Mouse (Mus musculus): ENCODE results near the gene Washc3.

Washc3 gene

DNA sequence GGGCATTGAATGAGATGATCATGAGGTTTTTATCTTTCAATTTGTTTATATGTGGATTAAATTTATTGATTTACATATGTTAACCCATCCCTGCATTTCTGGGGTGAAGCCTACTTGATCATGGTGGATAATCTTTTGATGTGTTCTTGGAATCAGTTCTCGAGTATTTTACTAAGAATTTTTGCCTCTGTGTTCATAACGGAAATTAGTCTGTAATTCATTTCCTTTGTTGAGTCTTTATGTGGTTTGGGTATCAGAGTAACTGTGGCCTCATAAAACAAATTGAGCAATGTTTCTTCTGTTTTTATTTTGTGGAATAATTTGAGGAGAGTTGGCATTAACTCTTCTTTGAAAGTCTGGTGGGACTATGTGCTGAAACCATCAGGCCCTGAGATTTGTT is 54.7 kb downstream of the Washc3 start:
- no peak for DNase-seq (ENCODE audit: low spot score in 2 of 2)

DNA sequence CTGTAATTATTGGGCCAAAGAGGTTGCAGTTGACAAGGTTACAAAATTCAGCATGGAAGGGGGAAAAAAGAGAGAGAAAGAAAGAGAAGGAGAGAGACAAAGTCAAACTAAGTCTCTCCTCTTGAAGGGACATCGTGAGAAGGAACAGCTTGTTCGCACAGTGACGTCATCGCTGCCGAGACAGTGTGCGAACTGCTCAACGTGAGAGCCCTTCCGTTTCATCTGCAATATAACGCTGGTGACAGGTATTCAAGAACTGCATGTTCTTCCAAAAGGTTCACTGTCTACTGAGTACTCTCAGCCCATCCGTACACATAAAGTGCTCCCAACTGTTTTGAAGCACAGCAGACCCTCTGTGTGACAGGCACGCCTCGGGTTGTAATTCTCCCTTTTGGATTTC is 59.4 kb downstream of the Washc3 start:
- DNase-seq (ENCODE audit: low spot score in 2 of 2): no peak

DNA sequence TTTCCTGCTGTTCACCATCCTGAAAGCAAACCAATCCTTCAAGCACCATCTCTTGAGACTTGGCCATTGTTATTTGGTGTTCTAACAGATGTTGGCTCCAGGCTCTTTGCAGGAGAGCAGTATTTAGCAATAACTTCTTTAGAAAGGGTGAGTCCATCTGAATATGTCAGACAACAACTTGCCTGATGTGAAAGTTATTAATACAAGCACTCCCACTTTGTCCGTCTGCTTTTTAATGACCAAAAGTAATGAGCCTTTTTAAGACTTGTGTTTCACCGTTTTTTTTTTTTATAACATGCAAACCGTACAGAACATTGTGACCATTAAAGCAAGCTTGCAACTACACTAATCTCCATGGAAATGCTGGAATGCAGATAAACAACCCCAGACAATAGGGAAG is 60.3 kb downstream of the Washc3 start:
- no peak for DNase-seq (ENCODE audit: low spot score in 2 of 2)

DNA sequence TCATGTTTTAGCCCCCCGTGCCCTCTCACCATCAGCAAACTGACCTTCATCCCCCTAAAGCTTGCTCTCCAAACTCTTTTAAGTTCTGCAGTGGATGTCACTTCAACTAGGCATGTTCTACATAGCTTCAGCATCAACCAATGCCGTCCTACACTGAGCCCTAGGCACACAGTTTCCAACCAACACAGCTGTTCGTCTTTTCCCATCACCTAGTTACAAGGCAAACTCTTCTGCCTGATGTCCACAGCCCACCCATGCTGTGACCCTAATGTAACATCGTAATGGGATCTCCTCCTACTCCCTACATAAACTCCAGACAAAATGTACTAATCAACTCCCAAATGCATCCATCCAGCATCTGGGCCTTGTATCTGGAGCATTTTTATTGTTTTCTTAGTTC is 62.5 kb downstream of the Washc3 start:
- no peak for DNase-seq (ENCODE audit: low spot score in 2 of 2)

DNA sequence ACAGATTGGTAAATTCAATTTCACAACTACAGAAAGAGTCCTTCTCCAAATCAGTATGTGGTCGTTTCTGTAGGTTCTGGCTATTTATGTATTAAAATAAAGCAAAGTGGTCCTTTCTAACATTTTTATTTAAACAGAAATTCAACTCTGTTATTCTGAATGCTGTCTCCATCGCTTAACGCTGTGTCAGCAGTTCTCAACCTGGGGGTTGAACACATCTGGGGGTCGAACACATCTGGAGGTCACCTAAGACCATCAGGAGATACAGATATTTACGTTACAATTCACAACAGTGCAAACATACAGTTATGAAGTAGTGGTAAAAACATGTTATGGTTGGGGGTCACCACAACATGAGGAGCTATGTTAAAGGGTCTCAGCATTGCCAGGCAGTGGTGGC is 73.2 kb downstream of the Washc3 start:
- DNase-seq (ENCODE audit: low spot score in 2 of 2): no peak

DNA sequence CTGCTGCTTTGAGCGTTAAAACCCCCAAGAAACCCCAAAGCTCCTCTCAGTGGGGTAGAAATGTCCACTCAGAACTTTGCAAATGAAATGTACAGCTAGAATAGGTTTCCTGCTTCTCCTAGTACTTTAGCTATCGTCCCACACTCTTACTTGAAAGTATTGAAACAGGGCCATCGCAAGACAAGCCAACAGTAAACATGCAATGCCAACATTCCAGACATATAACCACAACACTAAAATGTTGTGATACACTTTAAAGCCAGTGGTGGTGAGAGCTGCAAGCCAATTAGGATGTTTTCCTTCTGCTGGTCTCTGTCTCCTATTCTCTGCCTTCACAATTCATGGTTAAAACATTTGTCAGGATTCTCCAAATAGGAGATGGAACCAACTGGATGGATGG is 80.8 kb downstream of the Washc3 start:
- no peak for DNase-seq (ENCODE audit: low spot score in 2 of 2)

DNA sequence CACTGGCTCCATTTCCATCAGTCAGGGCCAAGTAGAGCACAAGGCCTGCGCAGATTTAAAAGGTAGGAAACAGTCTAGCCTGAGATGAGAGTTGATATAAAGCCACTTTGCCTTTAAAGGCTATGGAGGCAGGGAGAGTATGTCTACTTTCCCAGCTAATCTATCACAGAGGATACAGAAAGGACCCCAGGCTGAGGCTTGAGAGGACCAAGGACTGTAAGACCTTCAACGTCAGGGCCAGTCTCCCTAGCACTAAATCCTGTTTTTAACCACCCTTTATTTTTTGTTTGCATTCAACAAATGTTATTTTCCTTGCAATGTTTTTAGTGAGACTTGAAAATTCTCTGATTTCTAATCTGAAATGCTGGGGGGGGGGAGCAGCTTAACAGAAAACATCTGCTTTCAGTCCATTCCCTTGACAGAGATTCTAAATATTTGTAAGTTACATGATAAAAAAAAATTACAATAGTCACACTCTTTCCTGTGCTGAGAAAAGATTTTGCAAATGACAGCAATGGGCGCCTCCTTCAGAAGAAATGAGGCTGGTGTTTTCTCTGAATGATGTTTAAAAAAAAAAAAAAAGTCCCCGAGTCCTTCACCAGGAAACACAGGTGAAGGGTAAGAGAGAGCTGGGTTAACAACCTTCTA is 83.6 kb downstream of the Washc3 start:
- no peak for DNase-seq (ENCODE audit: low spot score in 2 of 2)

DNA sequence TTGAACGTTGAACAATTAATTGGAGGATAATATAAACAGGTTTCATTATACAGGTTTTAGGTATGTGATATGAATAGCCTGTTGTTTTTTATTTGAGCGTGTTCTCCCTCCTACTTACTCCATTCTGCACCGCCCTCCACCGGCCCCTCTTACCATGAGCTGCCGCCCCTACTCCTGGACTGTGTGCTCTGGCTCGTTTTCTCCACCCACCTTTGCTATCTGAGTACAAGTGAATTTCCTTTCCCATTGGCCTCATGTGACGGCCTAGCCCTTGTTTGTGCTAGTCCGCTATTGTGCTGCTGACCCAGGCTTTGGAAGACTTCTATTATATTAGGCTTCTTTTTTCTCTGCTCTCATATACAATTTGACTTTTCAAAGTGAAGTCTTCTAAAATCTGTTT is 86.4 kb downstream of the Washc3 start:
- DNase-seq (ENCODE audit: low spot score in 2 of 2): no peak

DNA sequence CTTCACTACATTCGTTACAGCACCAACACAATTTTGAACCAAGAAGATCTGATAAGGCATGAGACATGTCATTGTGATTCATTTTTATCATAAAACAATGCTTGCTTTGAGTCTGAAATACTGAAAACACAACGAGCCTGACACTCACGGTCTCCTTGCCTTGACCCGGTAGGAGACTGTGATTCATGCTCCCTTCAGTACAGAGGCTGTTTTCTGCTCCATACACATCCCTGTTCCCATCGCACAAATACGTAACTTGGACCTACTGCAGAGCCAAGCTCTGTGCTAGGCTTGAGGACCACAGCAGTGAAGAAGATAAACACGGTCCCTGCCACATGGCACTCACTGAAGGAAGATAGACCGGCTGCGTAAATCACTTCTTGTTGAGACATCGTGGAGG is 87.2 kb downstream of the Washc3 start:
- DNase-seq (ENCODE audit: low spot score in 2 of 2): no peak

DNA sequence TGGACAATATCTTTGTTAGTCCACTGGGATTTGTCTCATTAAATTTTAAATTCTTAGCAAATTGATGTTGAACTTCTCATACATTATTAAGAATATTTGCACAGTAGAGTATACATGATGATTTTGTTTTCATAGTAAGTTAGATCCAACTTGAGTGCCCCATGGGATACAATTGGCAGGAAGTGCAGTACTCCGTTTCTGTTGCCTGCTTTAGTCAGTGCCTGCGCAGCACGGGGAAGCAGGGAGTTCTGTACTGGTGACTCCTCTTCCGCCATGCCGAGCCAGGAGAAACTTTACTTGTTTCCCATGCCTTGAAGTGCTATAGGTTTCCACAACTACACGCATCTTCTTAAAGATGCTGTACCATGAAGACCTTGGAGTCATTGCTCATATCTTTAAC is 94.2 kb downstream of the Washc3 start:
- no peak for DNase-seq (ENCODE audit: low spot score in 2 of 2)
